8 mouse cellular contexts compared by ENCODE assay signal in the genomic region with DNA sequence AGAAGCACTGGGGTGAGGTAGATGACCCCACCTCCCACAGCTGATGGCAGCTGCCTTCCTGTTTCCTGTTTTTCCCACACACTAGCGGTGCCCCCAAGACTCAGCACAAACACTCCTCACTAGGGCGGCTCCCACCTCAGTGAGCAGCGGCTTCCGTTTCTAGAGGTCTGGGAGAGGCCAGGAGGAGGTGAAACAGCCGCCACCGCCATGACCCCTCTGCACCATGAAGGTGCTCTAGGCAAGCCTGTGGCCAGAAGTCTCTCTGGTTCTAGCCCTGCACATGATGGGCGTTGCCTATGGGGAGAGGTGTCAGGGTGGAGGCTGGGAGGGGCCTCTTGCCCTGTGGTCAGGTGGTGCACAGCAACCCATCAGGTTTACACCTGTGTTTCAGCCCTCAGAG. TPM values are rescaled to one million over a fixed set of nuclear protein-coding genes. Genes with fewer than 3 reads are reported as not detected.
DNase-seq lines count a peak whose midpoint lies in the region; ATAC-seq lines count a peak whose summit lies in the region.

No protein-coding gene starts in this region.

- no peak overlapping the region for H3K9ac ChIP-seq in hindbrain, embryonic 13.5 days

- no peaks in the 10 kb centered on the region for H3K9me3 ChIP-seq in hindbrain, embryonic 13.5 days

- peaks cover 40% of the 10 kb centered on the region for H3K36me3 ChIP-seq in hindbrain, embryonic 13.5 days

- WGBS in hindbrain, embryonic 13.5 days = 81% methylated on average over 7 of the region's 7 CpGs

- no peaks in the 10 kb centered on the region for H3K4me1 ChIP-seq in hindbrain, embryonic 13.5 days (replicated peaks)

- H3K27ac ChIP-seq in hindbrain, embryonic 13.5 days = no peak overlapping the region

- intact Hi-C loops in left cerebral cortex, postnatal 25 days (cut with DNase I) = no loop called here

- ATAC-seq in megakaryocyte-erythroid progenitor cell, adult 5-6 weeks (replicated peaks; ENCODE audit: low FRiP score, low TSS enrichment, poor library complexity, severe bottlenecking) = peak; percentile 80
- no peak for ATAC-seq in hindbrain, embryonic 13.5 days (ENCODE audit: low FRiP score)

- peak; percentile 78 for DNase-seq in CD4-positive, CD25-positive, alpha-beta regulatory T cell, adult 2 months (ENCODE audit: low read depth, low spot score)
- DNase-seq in adrenal gland, postnatal 36 days = peak; percentile 34 to 47
- peak; percentile 38 to 74 for DNase-seq in kidney, postnatal 25 days
- no peak for DNase-seq in cerebellum, adult 11-12 months
- no peak for DNase-seq in urinary bladder, postnatal 4 days (ENCODE audit: low spot score in 2 of 2)
- DNase-seq in left cerebral cortex, postnatal 25 days (ENCODE audit: low spot score in 2 of 2) = no peak

- no peaks in the 10 kb centered on the region for H3K27me3 ChIP-seq in hindbrain, embryonic 13.5 days

- H3K4me3 ChIP-seq in hindbrain, embryonic 13.5 days = no peak overlapping the region

- no peak overlapping the region for H3K4me2 ChIP-seq in hindbrain, embryonic 13.5 days

RNA-seq across cellular contexts. Expression of a gene that starts 37.9 kb away (rescaled TPM):
- not detected for total RNA-seq in adrenal gland, postnatal 36 days (2021)
- not detected in 2 replicates for total RNA-seq in megakaryocyte-erythroid progenitor cell, adult 5-6 weeks (2014; fragmentation: Nextera tagmentation)
- total RNA-seq in megakaryocyte-erythroid progenitor cell, adult 5-6 weeks (2017) = not detected in 2 replicates
- polyA plus RNA-seq in hindbrain, embryonic 13.5 days (2015; fragmentation: Nextera tagmentation; extraction: Ambion mirVana) = not detected in 2 replicates
- not detected for total RNA-seq in left cerebral cortex, postnatal 25 days (2021)

Comparison
In these comparisons a context has a peak if more than half of its experiments do, and no peak if none do; other contexts are left out.
1. DNase-seq: peak in CD4-positive, CD25-positive, alpha-beta regulatory T cell, adult 2 months (single experiment), adrenal gland, postnatal 36 days (2 of 2) and kidney, postnatal 25 days (2 of 2); none in cerebellum, adult 11-12 months (single experiment), urinary bladder, postnatal 4 days (0 of 2) and left cerebral cortex, postnatal 25 days (0 of 2).